Mouse (Mus musculus): Measurements from ENCODE around the gene Olfr750. TPM values are rescaled to one million over a fixed set of nuclear protein-coding genes. Genes with fewer than 3 reads are reported as not detected.

Gene Olfr750
- total RNA-seq, 2 experiments from 2014 or later = not detected

- DNase-seq = peak; percentile 71
Observed at GRCm38 (mm10) chr14:51088166-51088969, 14.1 kb upstream of the Olfr750 start.

- no peak for DNase-seq
Observed at GRCm38 (mm10) chr14:51087762-51088161, 13.5 kb upstream of the Olfr750 start.

- DNase-seq = no peak
Observed at GRCm38 (mm10) chr14:51085911-51086310, 11.7 kb upstream of the Olfr750 start.

GRCm38 (mm10) chr14:51085086-51085485, 10.9 kb upstream of the Olfr750 start:
- DNase-seq = no peak

- no peak for DNase-seq
Observed at GRCm38 (mm10) chr14:51083805-51084204, 9.6 kb upstream of the Olfr750 start.

GRCm38 (mm10) chr14:51082599-51083581, 8.7 kb upstream of the Olfr750 start:
- DNase-seq = peak; percentile 19

- DNase-seq = no peak
Observed at GRCm38 (mm10) chr14:51081035-51081434, 6.8 kb upstream of the Olfr750 start.

- DNase-seq = no peak
Observed at GRCm38 (mm10) chr14:51079180-51079579, 4.9 kb upstream of the Olfr750 start.

GRCm38 (mm10) chr14:51069617-51070016, 4.6 kb downstream of the Olfr750 start:
- DNase-seq = no peak

GRCm38 (mm10) chr14:51068956-51069355, 5.3 kb downstream of the Olfr750 start:
- no peak for DNase-seq

GRCm38 (mm10) chr14:51060761-51061160, 13.5 kb downstream of the Olfr750 start:
- DNase-seq = no peak

GRCm38 (mm10) chr14:51057401-51057831, 16.8 kb downstream of the Olfr750 start, which contains the start of gene Rnase12:
Gene Rnase12 (minus strand): TSS chr14:51057661.
- no peak for DNase-seq

GRCm38 (mm10) chr14:51054243-51055237, 19.7 kb downstream of the Olfr750 start:
- no peak for DNase-seq

- DNase-seq = no peak
Observed at GRCm38 (mm10) chr14:51053176-51053575, 21.1 kb downstream of the Olfr750 start.

- DNase-seq = no peak
Observed at GRCm38 (mm10) chr14:51051941-51052340, 22.3 kb downstream of the Olfr750 start.

GRCm38 (mm10) chr14:51050063-51050462, 24.2 kb downstream of the Olfr750 start, which contains the start of gene Rnase11:
Gene Rnase11 (minus strand): TSS chr14:51050163.
- no peak for DNase-seq

- DNase-seq = no peak
Observed at GRCm38 (mm10) chr14:51047846-51048245, 26.4 kb downstream of the Olfr750 start.

- no peak for DNase-seq
Observed at GRCm38 (mm10) chr14:51041769-51042168, 32.5 kb downstream of the Olfr750 start, which contains the start of gene Rnase9. Gene Rnase9 (minus strand): TSS chr14:51041869.

- no peak for DNase-seq
Observed at GRCm38 (mm10) chr14:51036214-51036613, 38.0 kb downstream of the Olfr750 start.

GRCm38 (mm10) chr14:51035206-51035605, 39.0 kb downstream of the Olfr750 start:
- no peak for DNase-seq

Measured in gastrocnemius, postnatal 25 days (tissue).